Mouse (Mus musculus): Measurements from ENCODE around the gene Misp. TPM values are rescaled to one million over a fixed set of nuclear protein-coding genes. Genes with fewer than 3 reads are reported as not detected.

Misp gene
- polyA plus RNA-seq, 1 experiment from 2014 or later: 3.1 TPM

DNA sequence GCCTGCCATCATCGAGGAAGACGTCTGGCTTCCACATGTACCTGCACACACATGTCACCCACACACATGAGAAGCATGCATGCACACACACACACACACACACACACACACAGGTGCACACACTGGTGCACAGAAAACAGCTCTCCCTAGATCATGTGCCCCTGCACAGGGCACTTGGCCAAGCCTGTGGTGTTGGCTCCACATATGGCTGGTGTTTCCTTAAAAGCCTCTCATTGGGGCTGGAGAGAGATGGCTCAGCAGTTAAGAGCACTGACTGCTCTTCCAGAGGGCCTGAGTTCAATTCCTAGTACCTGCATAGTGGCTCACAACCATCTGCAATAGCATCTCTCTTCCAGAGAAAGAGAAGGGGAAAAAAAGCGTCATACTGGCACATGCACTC, 10.8 kb downstream of the Misp start:
- no peaks in the 10 kb centered on the region for H3K36me3 ChIP-seq
- 91% methylated on average over 3 of the region's 3 CpGs for WGBS
- no peak for ATAC-seq (ENCODE audit: insufficient number of reproducible peaks, insufficient read depth, low FRiP score, low TSS enrichment)
- no peaks in the 10 kb centered on the region for H3K9me3 ChIP-seq
- no peak overlapping the region for H3K9ac ChIP-seq
- H3K4me2 ChIP-seq (replicated peaks): no peak overlapping the region
- H3K4me1 ChIP-seq: no peaks in the 10 kb centered on the region
- no peak overlapping the region for H3K27ac ChIP-seq
- H3K4me3 ChIP-seq: no peak overlapping the region
- H3K27me3 ChIP-seq: no peaks in the 10 kb centered on the region

DNA sequence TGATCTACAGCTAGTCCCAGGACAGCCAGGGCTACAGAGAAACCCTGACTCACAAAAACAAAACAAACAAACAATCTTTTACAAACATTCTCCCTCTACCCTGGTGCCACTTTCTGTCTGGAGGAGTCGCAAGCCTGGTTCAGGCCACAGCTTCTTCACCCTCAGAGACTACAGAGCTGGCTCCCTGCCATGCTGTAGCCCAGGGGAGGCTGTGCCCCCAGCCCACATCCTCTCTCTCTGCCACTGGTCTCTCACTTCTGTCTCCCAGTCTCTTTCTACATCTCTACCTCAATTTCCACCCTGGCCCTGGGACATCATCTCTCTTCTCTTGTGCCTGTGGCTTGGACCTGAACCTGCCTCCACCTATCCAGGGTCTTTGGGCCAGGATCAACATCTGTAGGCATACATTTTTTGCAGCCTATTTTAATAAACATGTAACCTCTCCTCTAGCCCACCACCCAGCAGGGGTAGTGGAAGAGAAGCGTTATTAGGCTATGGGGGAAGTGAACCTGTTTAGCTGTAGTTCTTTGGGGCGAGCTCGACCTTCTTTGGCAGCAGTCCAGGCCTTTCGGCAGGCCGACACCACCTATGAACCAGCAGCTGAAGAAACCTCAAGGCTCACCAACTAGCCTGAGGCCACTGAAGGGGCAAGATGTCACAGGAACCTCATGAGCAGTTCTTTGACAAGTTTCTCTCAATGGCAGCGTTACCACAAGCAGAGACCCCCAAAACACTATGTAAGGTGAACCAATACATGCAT, 11.4 kb downstream of the Misp start:
- Histone ChIP-seq H3K4me3 (no peak overlapping the region), H3K27ac (no peak overlapping the region), H3K36me3 (no peaks in the 10 kb centered on the region), H3K4me1 (no peaks in the 10 kb centered on the region), H3K9me3 (no peaks in the 10 kb centered on the region), H3K4me2 (replicated peaks) (no peak overlapping the region), H3K27me3 (no peaks in the 10 kb centered on the region), H3K9ac (no peak overlapping the region)
- no peak for ATAC-seq (ENCODE audit: insufficient number of reproducible peaks, insufficient read depth, low FRiP score, low TSS enrichment)
- 74% methylated on average over 7 of the region's 7 CpGs for WGBS

DNA sequence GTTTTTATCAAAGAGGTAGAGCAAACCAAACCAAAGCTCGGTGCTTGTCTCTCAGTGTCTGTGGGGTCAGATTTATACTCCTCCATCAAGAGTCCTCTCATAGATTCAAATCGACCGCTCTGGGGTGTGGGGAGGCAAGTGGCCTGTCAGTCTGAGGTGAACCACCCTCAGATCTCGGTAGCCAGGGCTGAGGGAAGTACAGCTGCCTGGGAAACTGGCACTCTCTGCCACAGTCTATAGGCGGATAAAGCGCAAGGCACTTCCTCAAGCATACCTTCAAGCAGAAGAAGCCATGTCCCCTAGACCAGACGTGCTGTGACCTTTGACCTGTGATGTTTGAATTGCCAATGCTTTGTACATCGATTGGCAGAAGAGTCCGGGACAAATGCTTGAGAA, 12.0 kb downstream of the Misp start:
- Histone ChIP-seq H3K27ac (no peak overlapping the region), H3K4me1 (no peaks in the 10 kb centered on the region), H3K27me3 (no peaks in the 10 kb centered on the region), H3K9ac (no peak overlapping the region), H3K4me2 (replicated peaks) (no peak overlapping the region), H3K9me3 (no peaks in the 10 kb centered on the region), H3K4me3 (no peak overlapping the region), H3K36me3 (no peaks in the 10 kb centered on the region)
- ATAC-seq (ENCODE audit: insufficient number of reproducible peaks, insufficient read depth, low FRiP score, low TSS enrichment): no peak
- WGBS: 72% methylated on average over 9 of the region's 9 CpGs

DNA sequence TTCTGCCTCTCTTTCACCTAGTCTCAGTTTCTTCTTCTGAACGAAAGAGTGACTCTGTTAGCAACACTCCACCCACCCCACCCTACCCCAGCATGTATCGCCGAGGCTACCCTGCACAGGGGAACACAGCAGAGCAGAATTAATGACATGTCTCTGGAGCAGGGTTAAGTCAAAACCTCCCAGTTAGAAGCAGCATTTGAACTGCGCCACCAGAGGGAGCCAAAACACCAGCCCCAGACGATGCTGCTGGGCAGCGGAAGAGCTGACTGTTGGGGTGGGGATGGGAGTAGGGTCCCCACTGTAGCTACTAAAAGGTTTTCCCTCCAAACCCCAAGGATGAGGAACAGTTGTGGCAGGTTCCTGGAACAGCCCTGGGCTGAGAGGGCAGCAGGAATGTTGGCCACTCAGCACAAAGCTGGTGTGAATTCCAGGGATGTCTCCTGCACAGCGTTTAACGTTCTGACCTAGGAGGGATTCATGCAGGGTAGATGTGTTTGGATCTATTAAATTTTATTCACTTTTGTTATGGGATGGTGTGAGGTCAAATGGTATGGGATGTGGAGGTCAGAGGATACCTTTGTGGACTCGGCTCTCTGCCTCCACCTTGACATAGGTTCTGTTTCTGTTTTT, 14.1 kb downstream of the Misp start:
- Histone ChIP-seq H3K9ac (no peak overlapping the region), H3K4me2 (replicated peaks) (no peak overlapping the region), H3K9me3 (no peaks in the 10 kb centered on the region), H3K36me3 (no peaks in the 10 kb centered on the region), H3K4me1 (no peaks in the 10 kb centered on the region), H3K4me3 (no peak overlapping the region), H3K27me3 (no peaks in the 10 kb centered on the region), H3K27ac (no peak overlapping the region)
- WGBS: 26% methylated on average over 9 of the region's 9 CpGs
- ATAC-seq (ENCODE audit: insufficient number of reproducible peaks, insufficient read depth, low FRiP score, low TSS enrichment): no peak; the same call in 1 of the 2 replicates

DNA sequence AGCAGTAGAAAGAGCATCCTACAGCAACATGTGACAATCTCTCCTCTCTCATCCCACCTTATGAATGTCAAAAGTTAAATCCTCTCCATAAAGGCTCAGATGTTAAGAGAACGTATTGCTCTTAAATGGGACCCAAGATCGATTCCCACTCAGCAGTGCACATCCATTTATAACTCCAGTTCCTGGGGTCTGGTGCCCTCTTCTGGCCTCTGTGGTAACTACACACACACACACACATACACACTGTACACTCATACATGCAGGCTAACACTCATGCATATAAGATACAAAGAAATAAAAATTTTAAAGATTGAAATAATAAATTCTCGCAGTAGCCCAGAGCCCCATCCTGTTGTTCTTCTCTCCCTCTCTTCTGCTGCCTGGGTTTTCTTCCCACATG, 16.1 kb downstream of the Misp start:
- Histone ChIP-seq H3K9ac (no peak overlapping the region), H3K4me2 (replicated peaks) (no peak overlapping the region), H3K27ac (no peak overlapping the region), H3K36me3 (no peaks in the 10 kb centered on the region), H3K4me1 (peaks cover 13% of the 10 kb centered on the region), H3K27me3 (no peaks in the 10 kb centered on the region), H3K4me3 (no peak overlapping the region), H3K9me3 (no peaks in the 10 kb centered on the region)
- WGBS: 91% methylated on average over 3 of the region's 3 CpGs
- no peak for ATAC-seq (ENCODE audit: insufficient number of reproducible peaks, insufficient read depth, low FRiP score, low TSS enrichment)

DNA sequence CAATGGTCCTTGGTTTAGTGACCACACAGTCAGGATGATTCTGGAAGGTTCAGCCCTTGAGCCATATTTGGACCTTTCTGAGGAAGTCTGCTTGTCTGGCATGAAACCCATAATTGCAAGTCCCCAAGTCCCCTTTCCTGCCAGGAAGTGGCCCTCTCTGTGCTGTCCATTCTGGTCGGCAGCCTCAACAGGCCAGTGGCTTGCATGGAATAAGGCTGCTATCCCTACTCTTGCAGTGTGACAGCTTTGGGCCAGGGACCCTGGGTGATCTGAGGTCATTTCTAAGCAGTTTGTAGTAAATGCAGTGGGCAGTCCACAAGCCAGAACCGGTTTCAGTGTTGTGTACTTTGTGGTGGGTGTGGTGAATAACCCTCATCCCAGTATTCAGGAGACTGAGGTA, 17.4 kb downstream of the Misp start:
- 50% methylated on average over 2 of the region's 2 CpGs for WGBS
- no peak for ATAC-seq (ENCODE audit: insufficient number of reproducible peaks, insufficient read depth, low FRiP score, low TSS enrichment)
- Histone ChIP-seq H3K27ac (no peak overlapping the region), H3K4me2 (replicated peaks) (no peak overlapping the region), H3K4me1 (peaks cover 19% of the 10 kb centered on the region), H3K36me3 (no peaks in the 10 kb centered on the region), H3K4me3 (no peak overlapping the region), H3K9ac (no peak overlapping the region), H3K9me3 (no peaks in the 10 kb centered on the region), H3K27me3 (no peaks in the 10 kb centered on the region)

DNA sequence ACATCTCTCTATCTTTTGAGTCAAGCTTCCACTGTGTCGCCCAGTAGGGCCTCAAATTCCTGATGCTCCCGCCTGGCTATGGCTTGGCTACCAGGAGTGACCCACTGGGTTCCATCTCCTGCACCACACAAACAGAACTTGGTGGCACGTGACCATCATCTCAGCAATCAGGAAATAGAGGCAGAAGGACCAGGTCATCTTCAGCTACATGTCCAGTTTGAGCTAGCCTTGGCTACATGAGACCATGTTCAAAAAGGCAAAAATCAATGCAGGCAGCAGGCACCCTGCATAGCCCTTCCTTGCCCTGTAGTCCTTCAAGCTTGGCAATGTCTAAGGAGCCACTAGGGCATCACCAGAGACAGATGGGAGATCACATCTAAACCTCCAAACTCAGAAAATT, 19.3 kb downstream of the Misp start:
- Histone ChIP-seq H3K9ac (0 out of 2 replicates have a peak overlapping the region, but pooled peaks have one; percentile 38), H3K27ac (peak overlapping the region; percentile 93), H3K9me3 (no peaks in the 10 kb centered on the region), H3K4me2 (replicated peaks) (peak overlapping the region; percentile 56), H3K4me1 (peaks cover 29% of the 10 kb centered on the region), H3K27me3 (no peaks in the 10 kb centered on the region), H3K4me3 (peak overlapping the region; percentile 35; the same call in 1 of the 2 replicates), H3K36me3 (no peaks in the 10 kb centered on the region)
- WGBS: 94% methylated on average over 3 of the region's 3 CpGs
- no peak for ATAC-seq (ENCODE audit: insufficient number of reproducible peaks, insufficient read depth, low FRiP score, low TSS enrichment)

DNA sequence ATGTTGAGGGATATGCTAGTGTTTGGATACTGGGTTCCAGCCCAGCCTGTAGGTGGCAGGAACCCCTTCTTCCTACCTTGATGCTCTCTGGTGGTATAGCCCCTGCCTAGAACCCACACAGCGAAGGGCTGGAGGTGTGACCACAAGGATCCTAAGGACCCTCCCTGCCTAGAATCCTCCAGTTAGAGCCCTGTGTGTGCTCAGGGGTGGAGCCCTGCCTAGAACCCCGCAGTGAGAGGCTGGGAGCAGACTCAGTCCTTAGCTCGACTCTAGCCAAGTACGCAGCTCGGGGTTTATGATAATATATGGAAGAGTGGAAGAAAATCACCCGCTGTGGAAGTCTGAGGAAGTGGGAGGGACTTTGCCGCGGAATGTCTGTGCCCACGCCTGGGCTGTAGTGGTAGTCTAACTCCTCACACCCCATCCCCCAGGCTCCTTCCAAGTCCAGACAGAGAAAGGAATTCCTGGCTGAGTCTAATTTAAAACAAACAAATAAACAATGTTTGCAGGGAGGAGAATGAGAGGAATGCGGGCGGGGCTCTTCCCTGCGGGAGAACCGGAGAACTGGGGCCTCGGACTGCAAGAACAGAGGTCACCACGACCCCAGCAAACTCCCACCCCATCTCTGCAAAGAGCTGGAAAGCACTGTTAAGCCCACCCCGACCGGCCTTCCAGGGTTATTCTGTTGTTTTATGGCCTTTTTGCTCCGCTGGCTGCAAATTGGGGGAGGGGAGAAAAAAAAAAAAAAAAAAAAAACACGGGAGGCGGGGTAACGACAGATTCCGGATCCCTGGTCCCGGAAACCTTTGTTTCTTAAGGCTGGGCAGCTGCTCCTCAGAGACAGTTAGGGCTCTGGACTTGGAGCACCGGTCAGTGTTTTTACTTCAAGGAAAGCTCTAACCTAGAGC, 20.1 kb downstream of the Misp start:
- Histone ChIP-seq H3K4me3 (peak overlapping the region; percentile 35), H3K9ac (peak overlapping the region; percentile 40; the same call in 1 of the 2 replicates), H3K27ac (peak overlapping the region; percentile 93), H3K9me3 (no peaks in the 10 kb centered on the region), H3K36me3 (no peaks in the 10 kb centered on the region), H3K4me1 (peaks cover 29% of the 10 kb centered on the region), H3K4me2 (replicated peaks) (peak overlapping the region; percentile 56), H3K27me3 (no peaks in the 10 kb centered on the region)
- peak; percentile 94 for ATAC-seq (ENCODE audit: insufficient number of reproducible peaks, insufficient read depth, low FRiP score, low TSS enrichment)
- WGBS: under 1% methylated on average over 23 of the region's 24 CpGs

DNA sequence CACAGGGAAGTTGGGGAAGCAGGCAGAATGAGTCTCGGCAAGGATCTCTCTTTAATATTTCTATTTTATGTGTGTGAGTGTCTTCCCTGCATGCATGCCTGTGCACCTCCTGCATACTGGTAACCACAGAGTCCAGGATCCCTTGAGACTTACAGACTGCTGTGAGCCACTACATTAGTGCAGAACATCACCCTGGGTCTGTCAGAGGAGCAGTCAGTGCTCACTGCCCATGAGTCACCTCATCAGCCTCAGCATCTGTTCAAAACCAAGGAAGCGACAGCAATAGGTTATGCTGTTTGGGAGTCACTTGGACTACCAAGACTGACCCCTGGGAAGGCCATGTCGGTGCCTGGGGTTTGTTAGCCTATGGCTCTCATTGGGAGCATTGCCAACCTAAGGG, 21.5 kb downstream of the Misp start:
- H3K4me2 ChIP-seq (replicated peaks): no peak overlapping the region
- WGBS: 77% methylated on average over 3 of the region's 3 CpGs
- H3K4me3 ChIP-seq: no peak overlapping the region

DNA sequence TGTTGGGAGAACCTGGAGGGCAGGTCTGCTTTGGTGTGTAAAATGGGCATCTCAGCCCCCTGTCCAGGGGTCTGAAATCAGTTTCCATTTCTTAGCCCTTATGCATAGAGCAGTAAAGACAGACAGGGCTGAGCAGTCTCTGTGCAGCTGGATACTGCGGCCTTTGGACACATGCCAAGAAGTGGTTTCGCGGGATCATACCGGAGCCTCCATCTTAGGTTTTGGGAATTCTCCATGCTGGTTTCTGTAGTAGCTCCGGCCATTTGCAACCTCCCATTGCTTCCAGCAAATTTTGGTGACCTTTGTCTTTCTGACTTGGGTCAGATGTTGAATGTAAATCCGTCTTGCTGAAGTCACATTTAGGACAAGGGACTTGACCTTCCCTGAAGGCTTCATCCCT, 22.7 kb downstream of the Misp start:
- H3K4me3 ChIP-seq: no peak overlapping the region
- no peak overlapping the region for H3K4me2 ChIP-seq (replicated peaks)
- H3K27ac ChIP-seq: peak overlapping the region; percentile 47; the same call in 1 of the 2 replicates
- no peaks in the 10 kb centered on the region for H3K27me3 ChIP-seq
- no peaks in the 10 kb centered on the region for H3K9me3 ChIP-seq
- H3K4me1 ChIP-seq: peaks cover 29% of the 10 kb centered on the region
- no peak for ATAC-seq (ENCODE audit: insufficient number of reproducible peaks, insufficient read depth, low FRiP score, low TSS enrichment)
- no peak overlapping the region for H3K9ac ChIP-seq
- 61% methylated on average over 6 of the region's 6 CpGs for whole genome bisulfite sequencing
- H3K36me3 ChIP-seq: no peaks in the 10 kb centered on the region

More for the DNA sequence above, 21.5 kb downstream of the Misp start:
- H3K27me3 ChIP-seq: no peaks in the 10 kb centered on the region
- H3K36me3 ChIP-seq: no peaks in the 10 kb centered on the region
- H3K27ac ChIP-seq: peak overlapping the region; percentile 1; the same call in 1 of the 2 replicates
- peaks cover 29% of the 10 kb centered on the region for H3K4me1 ChIP-seq
- no peak overlapping the region for H3K9ac ChIP-seq
- ATAC-seq (ENCODE audit: insufficient number of reproducible peaks, insufficient read depth, low FRiP score, low TSS enrichment): no peak
- H3K9me3 ChIP-seq: no peaks in the 10 kb centered on the region

DNA sequence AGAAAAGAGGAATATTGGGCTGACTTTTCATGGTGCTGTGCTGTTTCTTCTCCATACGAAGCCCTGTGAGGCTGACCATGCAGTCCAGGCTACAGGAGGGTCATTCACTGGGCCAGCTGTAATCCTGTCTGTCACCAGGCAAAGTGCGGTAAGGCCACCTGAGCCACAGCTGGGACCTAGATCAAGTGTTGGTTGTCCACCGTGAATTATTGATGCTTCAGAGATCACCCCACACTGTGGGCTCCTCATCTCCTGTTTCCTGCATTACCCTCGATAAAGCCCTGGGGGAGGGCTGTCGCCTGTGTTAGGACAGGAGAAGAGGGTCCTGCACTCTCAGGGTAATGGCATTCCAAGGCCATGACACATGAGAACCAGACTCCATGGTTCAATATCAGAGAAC, 25.8 kb downstream of the Misp start:
- peaks cover 22% of the 10 kb centered on the region for H3K4me1 ChIP-seq
- H3K27me3 ChIP-seq: no peaks in the 10 kb centered on the region
- no peak for ATAC-seq (ENCODE audit: insufficient number of reproducible peaks, insufficient read depth, low FRiP score, low TSS enrichment)
- no peak overlapping the region for H3K4me2 ChIP-seq (replicated peaks)
- 54% methylated on average over 5 of the region's 5 CpGs for WGBS
- H3K27ac ChIP-seq: no peak overlapping the region
- H3K4me3 ChIP-seq: no peak overlapping the region
- H3K9ac ChIP-seq: no peak overlapping the region
- H3K9me3 ChIP-seq: no peaks in the 10 kb centered on the region
- no peaks in the 10 kb centered on the region for H3K36me3 ChIP-seq
